Mouse (Mus musculus) liver, embryonic 12.5 days (tissue): ENCODE measurements around the gene Tsfm. TPM values are rescaled to one million over a fixed set of nuclear protein-coding genes. Genes with fewer than 3 reads are reported as not detected.

Experiments
- ATAC-seq: fragments of 200-750 bp; cut with Nextera tagmentation; 2 replicates; pipeline ENCODE4 v1.8.0; 2017; ENCODE audit warnings: moderate number of reproducible peaks, mild to moderate bottlenecking, moderate library complexity
- H3K27ac ChIP-seq: fragments of 300-500 bp; sonication (generic); 2 replicates; pipeline ENCODE4 v1.5.1; 2016; ENCODE audit warnings: mild to moderate bottlenecking
- H3K27me3 ChIP-seq: fragments of 300-500 bp; sonication (generic); replicated peaks from 2 replicates; pipeline ENCODE4 v1.6.1; 2016; ENCODE audit warnings: mild to moderate bottlenecking, moderate library complexity
- H3K36me3 ChIP-seq: fragments of 300-500 bp; sonication (generic); 2 replicates; pipeline ENCODE4 v1.6.1; 2016; ENCODE audit warnings: mild to moderate bottlenecking, moderate library complexity
- H3K4me1 ChIP-seq: fragments of 300-500 bp; sonication (generic); 2 replicates; pipeline ENCODE4 v1.6.1; 2016
- H3K4me2 ChIP-seq: fragments of 300-500 bp; sonication (generic); 2 replicates; pipeline ENCODE4 v1.6.1; 2016; ENCODE audit warnings: mild to moderate bottlenecking, moderate library complexity
- H3K4me3 ChIP-seq: fragments of 300-500 bp; sonication (generic); 2 replicates; pipeline ENCODE4 v1.5.1; 2016; ENCODE audit warnings: mild to moderate bottlenecking, moderate library complexity
- H3K9ac ChIP-seq: fragments of 300-500 bp; sonication (generic); 2 replicates; pipeline ENCODE4 v1.6.1; 2016; ENCODE audit warnings: mild to moderate bottlenecking, moderate library complexity
- H3K9me3 ChIP-seq: fragments of 300-500 bp; sonication (generic); replicated peaks from 2 replicates; pipeline ENCODE4 v1.6.1; 2016; ENCODE audit warnings: mild to moderate bottlenecking, moderate library complexity
- WGBS: fragments of 180-500 bp; shearing (Covaris S2); methylation state at CpG from one replicate; pipeline ENCODE4 v1.1.7; 2016; ENCODE audit not compliant: insufficient replicate concordance; 5-methylcytosine and 5-hydroxymethylcytosine counted together
- polyA plus RNA-seq: library from polyadenylated mRNA; unstranded; fragments of >200 nt; fragmentation: Nextera tagmentation; extraction: Ambion mirVana; gene quantifications from 2 replicates; pipeline ENCODE4 v1.2.1, GENCODE M21; 2016

The Tsfm gene
- polyA plus RNA-seq, 1 experiment from 2014 or later = 75.5 TPM

DNA sequence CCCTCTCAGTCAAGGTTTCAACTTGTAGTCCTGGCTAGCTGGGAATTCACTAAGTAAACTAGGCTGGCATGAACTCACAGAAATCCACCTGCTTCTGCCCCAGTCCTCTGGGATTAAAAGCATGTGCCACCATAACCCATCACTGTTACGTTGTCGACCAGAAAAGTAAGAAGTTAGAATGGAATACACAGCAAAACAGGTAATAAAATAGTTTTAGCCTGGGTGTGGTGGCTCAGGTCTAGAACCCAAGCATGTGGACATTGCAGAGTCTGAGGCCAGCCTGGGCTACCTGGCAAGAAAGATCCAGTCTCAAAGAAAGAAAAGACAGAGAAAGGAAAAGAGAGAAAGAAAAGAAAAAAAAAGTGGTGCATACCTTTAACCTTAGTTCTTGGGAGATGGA, 30.9 kb upstream of the Tsfm start:
- ATAC-seq = no peak
- WGBS = 70% methylated on average over 2 of the region's 2 CpGs

DNA sequence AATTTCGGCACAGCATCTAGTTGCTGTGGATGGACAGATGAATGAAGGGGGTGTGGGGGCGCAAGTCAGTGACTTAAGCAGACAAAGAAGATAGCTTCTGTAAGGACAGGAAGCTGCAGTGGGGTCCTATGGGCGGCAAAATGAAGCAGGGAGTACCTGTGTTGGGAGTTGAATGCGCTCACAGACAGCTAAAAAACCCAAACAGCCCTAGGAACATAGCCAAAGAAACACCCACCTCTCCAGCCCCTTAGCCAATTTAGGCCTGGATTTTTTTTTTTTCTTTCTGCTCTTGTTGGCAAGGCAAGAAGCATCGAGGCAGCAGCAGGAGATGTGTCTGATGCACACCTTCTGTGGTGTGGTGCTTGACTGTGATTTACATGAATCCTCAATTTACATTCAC, 30.4 kb upstream of the Tsfm start:
- no peak overlapping the region for H3K9ac ChIP-seq
- H3K4me1 ChIP-seq = peaks cover 56% of the 10 kb centered on the region
- no peak overlapping the region for H3K4me2 ChIP-seq
- no peaks in the 10 kb centered on the region for H3K9me3 ChIP-seq
- no peak for ATAC-seq
- H3K4me3 ChIP-seq = no peak overlapping the region
- H3K27ac ChIP-seq = no peak overlapping the region
- peaks cover 66% of the 10 kb centered on the region for H3K27me3 ChIP-seq
- peaks cover 17% of the 10 kb centered on the region for H3K36me3 ChIP-seq
- 44% methylated on average over 5 of the region's 5 CpGs for WGBS

More for the DNA sequence above, 30.9 kb upstream of the Tsfm start:
- Histone ChIP-seq H3K9ac (no peak overlapping the region), H3K4me2 (no peak overlapping the region), H3K4me1 (peaks cover 60% of the 10 kb centered on the region), H3K9me3 (no peaks in the 10 kb centered on the region), H3K27ac (no peak overlapping the region), H3K36me3 (peaks cover 21% of the 10 kb centered on the region), H3K27me3 (peaks cover 62% of the 10 kb centered on the region), H3K4me3 (no peak overlapping the region)

DNA sequence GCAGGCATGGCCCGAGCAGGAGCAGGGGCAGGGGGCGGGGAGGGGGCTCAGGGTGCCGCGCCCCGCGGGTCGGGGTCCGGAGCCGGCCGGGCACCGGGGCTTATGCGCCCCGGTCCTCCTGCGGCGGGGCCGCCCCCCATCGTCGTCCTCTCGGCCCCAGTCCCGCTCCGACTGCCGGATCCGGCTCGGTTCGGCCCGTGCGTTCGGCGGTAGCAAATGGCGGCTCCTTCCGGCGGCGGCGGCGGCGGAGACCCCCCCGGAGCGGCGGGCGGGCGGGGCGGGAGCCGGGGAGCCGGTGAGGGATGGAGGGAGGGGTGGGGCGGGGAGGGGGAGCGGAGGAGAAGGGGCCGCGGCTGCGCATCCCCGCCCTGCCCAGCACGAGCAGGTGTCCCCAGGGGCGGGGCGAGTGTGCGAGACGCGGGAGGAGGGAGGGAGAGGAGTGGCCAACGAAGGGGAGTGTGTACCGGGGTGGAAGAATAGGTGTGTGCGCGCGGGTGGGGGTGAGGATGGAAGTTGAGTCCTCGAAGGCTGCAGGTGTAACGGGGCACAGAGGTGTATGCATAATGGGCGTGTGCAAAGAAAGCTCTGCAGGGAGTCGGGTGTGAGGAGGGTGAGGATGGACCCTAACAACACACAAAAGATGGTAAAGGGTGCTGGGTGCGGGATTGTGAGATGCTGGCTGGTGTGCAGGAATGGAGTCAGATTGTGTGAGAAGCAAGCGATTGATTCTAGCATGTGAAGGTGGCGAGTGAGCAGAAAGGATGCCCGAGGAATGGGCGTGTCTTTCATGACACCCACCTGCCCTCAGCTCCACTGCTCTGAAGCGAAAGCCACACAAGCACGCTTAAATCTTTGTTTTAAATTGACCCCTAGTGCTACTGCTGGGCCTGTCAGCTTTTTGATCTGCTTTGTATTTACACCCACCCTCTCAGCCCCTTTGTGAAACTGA, 29.6 kb upstream of the Tsfm start, which contains the start of gene March9:
Gene March9 (minus strand): TSS at position 217 of the 949 bp plus-strand sequence.
- 3% methylated on average over 32 of the region's 72 CpGs for WGBS

DNA sequence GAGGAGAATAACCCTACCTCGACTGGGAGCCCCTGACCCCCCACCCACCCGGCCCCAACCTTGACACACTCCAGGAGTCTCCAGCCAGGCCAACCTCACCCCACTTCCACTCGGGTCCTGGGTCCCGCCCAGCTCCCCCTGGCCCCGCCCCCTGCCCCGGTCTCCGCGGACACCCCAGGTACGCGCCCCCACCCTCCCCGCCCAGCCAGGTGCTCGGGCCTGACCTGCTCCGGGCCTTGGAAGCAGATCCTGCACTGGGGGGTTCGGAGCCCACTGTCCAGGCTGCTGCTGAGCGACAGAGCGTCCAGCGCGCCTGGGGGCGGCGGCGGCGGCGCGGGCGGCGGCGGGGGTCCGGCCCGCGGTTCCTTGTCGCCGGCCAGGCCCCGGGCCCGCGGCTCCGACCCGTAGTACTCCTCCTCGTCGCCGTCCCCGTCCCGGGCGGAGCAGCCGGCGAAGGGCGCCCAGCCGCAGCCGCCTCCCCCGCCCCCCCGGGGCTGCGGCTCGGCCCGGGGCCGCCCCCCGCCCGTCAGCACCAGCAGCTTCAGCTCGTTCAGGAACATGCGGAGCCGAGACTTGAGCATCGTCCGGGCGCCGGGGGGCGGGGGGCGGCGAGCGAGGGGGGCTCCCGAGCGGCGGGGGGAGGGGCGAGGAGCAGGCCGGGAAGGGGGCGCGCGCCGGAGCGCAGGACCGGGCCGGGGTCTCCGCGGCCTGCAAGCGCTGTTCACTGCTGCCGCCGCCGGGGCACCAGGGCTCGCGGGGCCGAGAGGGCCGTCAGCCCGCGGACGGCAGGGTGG, 28.7 kb upstream of the Tsfm start:
- Histone ChIP-seq H3K36me3 (no peaks in the 10 kb centered on the region; the same call in 1 of the 2 replicates), H3K27ac (no peak overlapping the region), H3K9ac (peak overlapping the region; percentile 64), H3K4me2 (peak overlapping the region; percentile 98), H3K27me3 (peaks cover 83% of the 10 kb centered on the region), H3K9me3 (no peaks in the 10 kb centered on the region), H3K4me1 (peaks cover 39% of the 10 kb centered on the region), H3K4me3 (peak overlapping the region; percentile 67)
- under 1% methylated on average over 56 of the region's 92 CpGs for WGBS
- ATAC-seq = no peak

More for the DNA sequence above, 29.6 kb upstream of the Tsfm start, which contains the start of gene March9:
- peaks cover 74% of the 10 kb centered on the region for H3K27me3 ChIP-seq
- H3K36me3 ChIP-seq = peaks cover 8% of the 10 kb centered on the region
- peak within 1 kb of the TSS; percentile 98 for H3K4me2 ChIP-seq
- H3K27ac ChIP-seq = no peak within 1 kb of the TSS
- peak within 1 kb of the TSS; percentile 64 for H3K9ac ChIP-seq
- H3K9me3 ChIP-seq = no peaks in the 10 kb centered on the region
- ATAC-seq = no peak
- H3K4me1 ChIP-seq = peaks cover 48% of the 10 kb centered on the region
- H3K4me3 ChIP-seq = peak within 1 kb of the TSS; percentile 67

DNA sequence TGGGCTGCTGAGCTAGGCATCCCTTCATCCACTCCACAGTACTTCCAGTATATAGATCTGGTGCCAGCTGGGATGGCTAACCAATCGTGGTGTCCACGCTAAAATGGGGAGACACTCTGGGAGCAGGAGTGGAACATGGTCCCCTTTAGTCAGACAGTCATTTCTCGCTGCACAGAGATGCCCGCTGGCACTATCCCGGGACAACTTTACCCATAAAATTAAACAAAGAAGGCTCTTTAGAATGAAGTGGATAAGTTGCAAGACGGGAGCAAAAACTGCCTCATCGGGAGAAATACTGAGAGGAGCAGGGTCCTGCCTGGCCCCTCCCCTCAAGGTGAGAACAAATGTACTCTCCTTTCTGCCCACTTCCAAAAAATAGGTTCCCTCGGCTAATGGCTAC, 28.1 kb upstream of the Tsfm start:
- Histone ChIP-seq H3K27ac (no peak overlapping the region), H3K9ac (no peak overlapping the region), H3K4me2 (peak overlapping the region; percentile 98), H3K9me3 (no peaks in the 10 kb centered on the region), H3K27me3 (peaks cover 90% of the 10 kb centered on the region), H3K4me3 (peak overlapping the region; percentile 67; the same call in 1 of the 2 replicates), H3K36me3 (no peaks in the 10 kb centered on the region; the same call in 1 of the 2 replicates), H3K4me1 (peaks cover 36% of the 10 kb centered on the region)
- WGBS = 12% methylated on average over 8 of the region's 8 CpGs
- ATAC-seq = no peak

DNA sequence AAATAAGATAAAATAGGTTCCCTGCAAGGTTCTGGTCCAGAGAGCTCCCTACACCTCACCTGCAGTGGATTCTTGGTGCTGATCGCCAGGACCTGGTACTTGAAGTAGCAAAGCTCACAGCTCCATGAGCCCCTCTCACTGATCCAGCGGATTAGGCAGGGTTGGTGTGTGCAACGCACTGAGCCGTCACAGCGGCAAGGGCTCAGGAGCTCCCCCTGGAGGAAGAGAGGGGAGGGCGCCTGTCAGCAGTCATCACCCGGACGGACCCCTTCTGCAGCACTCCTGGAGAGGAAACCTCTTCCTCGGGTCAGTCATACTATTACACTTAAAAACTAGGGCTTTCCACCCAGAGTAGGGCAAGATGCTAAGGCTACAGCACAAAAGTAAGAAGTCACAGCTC, 27.5 kb upstream of the Tsfm start:
- 2% methylated on average over 9 of the region's 9 CpGs for WGBS
- H3K27me3 ChIP-seq = peaks cover 95% of the 10 kb centered on the region
- H3K4me3 ChIP-seq = no peak overlapping the region
- no peak overlapping the region for H3K27ac ChIP-seq
- H3K4me2 ChIP-seq = no peak overlapping the region
- no peaks in the 10 kb centered on the region for H3K9me3 ChIP-seq
- H3K9ac ChIP-seq = no peak overlapping the region
- ATAC-seq = 0 out of 2 replicates have a peak, but pooled peaks have one; percentile 14
- H3K36me3 ChIP-seq = no peaks in the 10 kb centered on the region; the same call in 1 of the 2 replicates
- H3K4me1 ChIP-seq = peaks cover 34% of the 10 kb centered on the region

DNA sequence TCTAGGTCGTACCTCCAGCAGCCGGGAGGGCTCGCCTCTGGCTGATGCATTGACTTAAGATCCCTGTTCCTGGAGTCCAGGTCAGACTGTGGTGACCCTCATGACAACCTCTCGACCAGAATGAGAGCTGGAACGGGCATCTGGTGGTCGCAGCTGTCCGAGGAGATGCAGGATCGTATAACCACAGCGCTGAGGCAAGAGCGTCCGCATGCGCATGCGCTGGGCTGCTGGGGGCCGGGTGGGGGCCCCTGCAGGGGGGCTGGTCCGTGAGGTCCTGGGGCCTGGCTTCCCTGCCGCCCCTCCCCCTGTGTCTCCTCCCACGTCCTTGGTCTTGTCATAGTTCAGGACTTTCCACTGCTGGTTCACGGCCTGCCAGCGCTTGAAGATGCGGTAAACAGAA, 25.9 kb upstream of the Tsfm start:
- Histone ChIP-seq H3K4me2 (no peak overlapping the region), H3K27ac (no peak overlapping the region), H3K4me1 (peaks cover 26% of the 10 kb centered on the region), H3K36me3 (no peaks in the 10 kb centered on the region; the same call in 1 of the 2 replicates), H3K4me3 (no peak overlapping the region), H3K9me3 (no peaks in the 10 kb centered on the region), H3K27me3 (peaks cover 100% of the 10 kb centered on the region), H3K9ac (no peak overlapping the region)
- 74% methylated on average over 20 of the region's 20 CpGs for WGBS
- ATAC-seq = no peak

DNA sequence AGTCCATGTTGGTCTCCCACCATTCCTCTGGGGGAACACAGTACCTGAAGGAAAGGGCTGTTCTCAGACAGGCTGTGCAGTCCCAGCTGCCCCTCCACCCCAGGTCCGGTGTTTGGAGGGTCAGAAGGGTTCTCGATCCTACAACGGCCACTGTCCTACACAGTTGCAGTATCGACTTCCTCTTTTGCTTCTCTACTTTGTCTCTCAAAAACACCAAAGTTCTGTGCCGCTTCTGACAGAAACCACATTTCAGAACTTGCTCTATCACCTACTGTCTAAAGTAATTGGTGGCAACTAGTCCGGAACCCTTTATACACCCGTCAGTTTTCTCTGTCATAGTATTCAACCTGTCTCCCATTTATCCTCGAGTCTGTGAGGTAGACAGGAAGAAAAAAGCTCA, 24.8 kb upstream of the Tsfm start:
- Histone ChIP-seq H3K9ac (no peak overlapping the region), H3K9me3 (no peaks in the 10 kb centered on the region), H3K27me3 (peaks cover 100% of the 10 kb centered on the region), H3K27ac (no peak overlapping the region), H3K36me3 (no peaks in the 10 kb centered on the region; the same call in 1 of the 2 replicates), H3K4me2 (no peak overlapping the region), H3K4me3 (no peak overlapping the region), H3K4me1 (peaks cover 24% of the 10 kb centered on the region)
- no peak for ATAC-seq
- 48% methylated on average over 8 of the region's 8 CpGs for WGBS

DNA sequence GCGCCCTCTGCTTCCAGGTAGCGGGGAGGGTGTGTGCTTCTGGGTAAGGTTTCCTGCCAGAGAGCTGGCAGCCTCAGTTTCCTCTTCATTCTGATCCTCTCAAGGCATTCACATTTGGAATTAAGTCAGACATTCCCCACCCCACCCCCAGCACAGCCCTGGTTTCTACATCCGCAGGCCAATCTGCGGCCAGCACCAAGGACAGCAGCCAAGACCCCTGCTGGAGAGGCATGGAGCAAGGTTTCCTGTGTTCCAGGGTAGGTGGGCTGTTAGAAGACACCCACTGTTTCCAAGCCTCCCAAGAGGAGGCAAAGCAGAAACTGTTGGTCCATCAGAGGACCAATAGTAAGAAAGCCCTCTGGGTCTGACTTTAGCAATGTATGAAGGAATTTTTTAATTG, 24.0 kb upstream of the Tsfm start:
- Histone ChIP-seq H3K36me3 (no peaks in the 10 kb centered on the region; the same call in 1 of the 2 replicates), H3K4me3 (no peak overlapping the region), H3K4me2 (no peak overlapping the region), H3K9ac (no peak overlapping the region), H3K4me1 (peaks cover 21% of the 10 kb centered on the region), H3K9me3 (no peaks in the 10 kb centered on the region), H3K27me3 (peaks cover 100% of the 10 kb centered on the region), H3K27ac (no peak overlapping the region)
- ATAC-seq = no peak
- WGBS = 53% methylated on average over 4 of the region's 4 CpGs

DNA sequence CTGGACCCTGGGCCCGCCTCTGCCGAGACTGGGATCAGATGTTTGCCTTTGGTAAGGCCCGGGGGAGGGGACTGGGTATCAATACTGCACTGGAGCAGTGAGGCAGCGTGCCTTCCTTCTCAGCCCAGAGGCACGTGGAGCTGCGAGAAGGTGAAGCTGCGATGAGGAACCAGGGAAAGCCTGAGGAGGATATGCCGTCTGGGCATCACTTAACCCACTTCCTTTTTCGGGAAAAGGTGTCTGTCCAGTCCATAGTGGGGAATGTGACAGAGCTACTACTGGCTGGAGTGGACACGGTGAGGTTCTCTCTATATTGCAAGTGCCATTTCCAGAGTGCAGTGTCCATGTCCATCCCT, 19.5 kb upstream of the Tsfm start:
- no peak for ATAC-seq
- H3K9me3 ChIP-seq = no peaks in the 10 kb centered on the region
- peaks cover 80% of the 10 kb centered on the region for H3K27me3 ChIP-seq
- no peak overlapping the region for H3K4me3 ChIP-seq
- H3K27ac ChIP-seq = no peak overlapping the region
- H3K4me2 ChIP-seq = no peak overlapping the region
- H3K4me1 ChIP-seq = 0 out of 2 replicates have a peak, but pooled peaks cover 13% of the 10 kb centered on the region
- WGBS = 5% methylated on average over 10 of the region's 10 CpGs
- H3K9ac ChIP-seq = no peak overlapping the region
- peaks cover 9% of the 10 kb centered on the region; the same call in 1 of the 2 replicates for H3K36me3 ChIP-seq

DNA sequence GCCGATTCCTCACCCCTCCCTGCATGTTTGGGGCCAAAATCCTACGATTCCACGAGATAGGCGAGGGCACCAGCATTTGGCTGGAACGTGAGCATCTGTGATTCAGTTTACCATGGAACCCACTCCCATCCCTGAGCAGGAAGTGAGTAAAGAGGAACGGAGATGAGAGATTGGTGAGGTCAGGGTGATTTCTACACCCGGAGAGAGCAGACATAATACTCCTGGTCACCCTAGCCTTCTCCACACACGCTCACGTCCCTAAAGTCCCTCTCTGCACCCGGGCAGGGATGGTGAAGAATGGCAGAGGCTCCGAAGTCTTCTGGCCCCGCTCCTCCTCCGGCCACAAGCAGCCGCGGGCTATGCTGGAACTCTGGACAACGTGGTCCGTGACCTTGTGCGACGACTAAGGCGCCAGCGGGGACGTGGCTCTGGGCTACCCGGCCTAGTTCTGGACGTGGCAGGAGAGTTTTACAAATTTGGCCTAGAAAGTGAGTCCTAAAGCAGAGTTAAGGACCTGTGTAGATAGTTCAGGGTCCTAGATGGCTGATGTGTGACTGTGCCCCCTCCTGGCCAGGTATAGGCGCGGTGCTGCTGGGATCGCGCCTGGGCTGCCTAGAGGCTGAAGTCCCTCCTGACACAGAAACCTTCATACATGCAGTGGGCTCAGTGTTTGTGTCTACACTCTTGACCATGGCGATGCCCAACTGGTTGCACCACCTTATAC, 18.9 kb upstream of the Tsfm start:
- Histone ChIP-seq H3K9me3 (no peaks in the 10 kb centered on the region), H3K36me3 (peaks cover 14% of the 10 kb centered on the region), H3K27ac (no peak overlapping the region), H3K4me2 (peak overlapping the region; percentile 33), H3K4me3 (no peak overlapping the region), H3K9ac (no peak overlapping the region), H3K4me1 (0 out of 2 replicates have a peak, but pooled peaks cover 13% of the 10 kb centered on the region), H3K27me3 (peaks cover 75% of the 10 kb centered on the region)
- WGBS = 5% methylated on average over 29 of the region's 29 CpGs
- no peak for ATAC-seq
